Mouse (Mus musculus) ES-Bruce4 (cell line): Measurements from ENCODE around the gene Stard3. TPM values are rescaled to one million over a fixed set of nuclear protein-coding genes. Genes with fewer than 3 reads are reported as not detected.
A peak's percentile ranks its signal among the peaks of the same experiment; 100 is the strongest.
"Not testable (repeated sequence)": the region's sequence is repeated elsewhere in the genome, so short reads cannot be mapped to it uniquely, and the experiment has no call there.

Source experiments
- H3K27ac ChIP-seq: 2 replicates; pipeline ENCODE4 v1.5.1; 2012; ENCODE audit warnings: low read length, inconsistent platforms; ENCODE audit not compliant: insufficient read depth
- H3K27me3 ChIP-seq: 2 replicates; pipeline ENCODE4 v1.6.1; 2012; ENCODE audit warnings: mild to moderate bottlenecking, low read length, inconsistent platforms; ENCODE audit not compliant: control insufficient read depth, poor library complexity, insufficient read depth, severe bottlenecking
- H3K36me3 ChIP-seq: 2 replicates; pipeline ENCODE4 v1.6.1; 2012; ENCODE audit warnings: inconsistent platforms, mild to moderate bottlenecking, low read length, moderate library complexity; ENCODE audit not compliant: control insufficient read depth, poor library complexity, insufficient read depth, severe bottlenecking
- H3K4me1 ChIP-seq: one replicate; pipeline ENCODE4 v1.8.1; 2011; ENCODE audit warnings: low read length; ENCODE audit not compliant: control insufficient read depth, insufficient read depth
- H3K4me3 ChIP-seq: 2 replicates; pipeline ENCODE4 v1.5.1; 2011; ENCODE audit warnings: low read depth, mild to moderate bottlenecking, low read length
- H3K9ac ChIP-seq: 2 replicates; pipeline ENCODE4 v1.6.1; 2012; ENCODE audit warnings: low read depth, mild to moderate bottlenecking, inconsistent platforms; ENCODE audit not compliant: poor library complexity, severe bottlenecking
- H3K9me3 ChIP-seq: replicated peaks from 2 replicates; pipeline ENCODE4 v1.6.1; 2012; ENCODE audit warnings: mild to moderate bottlenecking, low read length, inconsistent platforms; ENCODE audit not compliant: control insufficient read depth, poor library complexity, insufficient read depth, severe bottlenecking
- CTCF ChIP-seq: IDR thresholded peaks from one replicate; pipeline ENCODE4 v1.8.1; 2011; ENCODE audit warnings: low read depth, low read length
- EP300 ChIP-seq: IDR thresholded peaks from 2 replicates; pipeline ENCODE4 v1.6.1; 2011; ENCODE audit warnings: low read depth, low read length; ENCODE audit not compliant: insufficient read depth
- POLR2A ChIP-seq: IDR thresholded peaks from one replicate; pipeline ENCODE4 v1.8.1; 2011; ENCODE audit warnings: low read length; ENCODE audit not compliant: insufficient read depth
- polyA plus RNA-seq: library from polyadenylated mRNA; stranded (reverse); fragments of >200 nt; gene quantifications from 2 replicates; pipeline ENCODE4 v1.2.4, GENCODE M21; 2011; ENCODE audit warnings: low read depth; ENCODE audit not compliant: missing spikeins, insufficient read depth, insufficient read length

The Stard3 gene
- polyA plus RNA-seq, 1 experiment: 12.2 TPM

GRCm38 (mm10) chr11:98380106-98380505 lies 21.9 kb downstream of the Stard3 start:
- Histone ChIP-seq H3K9ac (no peak overlapping the region), H3K27me3 (no peaks in the 10 kb centered on the region), H3K9me3 (no peaks in the 10 kb centered on the region), H3K36me3 (no peaks in the 10 kb centered on the region; the same call in 1 of the 2 replicates), H3K27ac (no peak overlapping the region), H3K4me3 (no peak overlapping the region), H3K4me1 (no peaks in the 10 kb centered on the region)
- TF ChIP-seq POLR2A (no peak), EP300 (no peak), CTCF (no peak)

GRCm38 (mm10) chr11:98381651-98382050 lies 23.5 kb downstream of the Stard3 start:
- Histone ChIP-seq H3K36me3 (no peaks in the 10 kb centered on the region; the same call in 1 of the 2 replicates), H3K27me3 (no peaks in the 10 kb centered on the region), H3K4me1 (no peaks in the 10 kb centered on the region), H3K4me3 (no peak overlapping the region), H3K9ac (no peak overlapping the region), H3K27ac (no peak overlapping the region), H3K9me3 (no peaks in the 10 kb centered on the region)
- TF ChIP-seq CTCF: no peak
- TF ChIP-seq EP300: no peak
- no peak for TF ChIP-seq POLR2A

- H3K27me3 ChIP-seq, H3K27ac ChIP-seq, H3K4me1 ChIP-seq, H3K4me3 ChIP-seq, H3K9me3 ChIP-seq, H3K36me3 ChIP-seq, H3K9ac ChIP-seq: not testable (repeated sequence)
Measured at GRCm38 (mm10) chr11:98382405-98382804, 24.2 kb downstream of the Stard3 start.

- peak within 1 kb of the TSS; percentile 5; the same call in 1 of the 2 replicates for H3K4me3 ChIP-seq
- no peak within 1 kb of the TSS for H3K27ac ChIP-seq
- no peaks in the 10 kb centered on the region for H3K36me3 ChIP-seq
- H3K9me3 ChIP-seq: no peaks in the 10 kb centered on the region
- 0 out of 2 replicates have a peak within 1 kb of the TSS, but pooled peaks have one; percentile 5 for H3K9ac ChIP-seq
- no peaks in the 10 kb centered on the region for H3K4me1 ChIP-seq
- TF ChIP-seq POLR2A (no peak), EP300 (no peak), CTCF (no peak)
- H3K27me3 ChIP-seq: no peaks in the 10 kb centered on the region
Measured at GRCm38 (mm10) chr11:98383261-98384030, 25.3 kb downstream of the Stard3 start, which contains the start of gene Tcap. Gene Tcap, plus strand, starts transcription at chr11:98383811.

GRCm38 (mm10) chr11:98384216-98384615 lies 26.0 kb downstream of the Stard3 start:
- no peak overlapping the region for H3K27ac ChIP-seq
- peak overlapping the region; percentile 5; the same call in 1 of the 2 replicates for H3K4me3 ChIP-seq
- no peaks in the 10 kb centered on the region for H3K27me3 ChIP-seq
- H3K9me3 ChIP-seq: no peaks in the 10 kb centered on the region
- H3K36me3 ChIP-seq: no peaks in the 10 kb centered on the region
- no peaks in the 10 kb centered on the region for H3K4me1 ChIP-seq
- no peak for TF ChIP-seq CTCF
- no peak for TF ChIP-seq EP300
- TF ChIP-seq POLR2A: no peak
- H3K9ac ChIP-seq: 0 out of 2 replicates have a peak overlapping the region, but pooled peaks have one; percentile 5
